Mouse (Mus musculus): ENCODE data around the gene Sh3bgrl2.

Gene Sh3bgrl2

DNA sequence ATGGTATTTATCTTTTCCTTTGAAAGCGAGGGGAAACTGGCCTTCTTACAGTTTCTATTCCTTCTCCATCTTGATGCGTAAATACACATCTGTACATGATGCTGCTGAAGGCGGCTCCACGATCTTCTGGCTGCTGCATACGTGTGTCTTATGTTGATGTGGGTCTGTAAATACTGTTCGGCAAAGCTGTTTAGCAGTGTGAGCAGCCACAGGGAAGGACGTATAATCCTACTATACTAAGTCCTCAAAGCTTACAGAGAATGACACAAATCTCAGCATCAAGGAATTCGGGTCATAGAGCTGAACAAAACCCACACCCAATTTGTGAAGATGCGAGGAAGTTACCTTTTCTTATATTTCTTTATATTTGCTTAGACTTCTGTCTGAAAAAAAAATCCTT, 39.0 kb downstream of the Sh3bgrl2 start:
- in situ Hi-C loops (cut with MboI; ENCODE audit: low sequenced_read_pairs), result no loop called here

DNA sequence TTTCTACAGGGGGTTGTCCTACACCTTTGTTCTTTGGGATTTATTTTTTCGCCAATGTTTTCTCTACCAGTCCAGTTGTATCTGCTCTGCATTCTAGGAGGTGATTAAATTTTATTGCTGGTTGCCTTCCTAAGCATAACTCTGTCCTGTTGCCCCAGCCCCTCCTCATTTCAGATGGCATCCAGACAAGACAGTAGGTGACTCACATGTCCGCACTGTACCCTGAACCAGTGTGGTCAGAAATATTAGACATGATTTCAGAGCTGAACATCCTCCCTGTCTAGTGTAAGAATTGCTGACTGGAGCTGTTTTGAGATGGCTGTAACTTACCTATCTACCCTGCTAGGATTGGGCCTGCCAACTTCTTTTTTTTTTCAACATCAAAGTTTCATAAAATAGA, 40.9 kb downstream of the Sh3bgrl2 start:
- in situ Hi-C loops (cut with MboI; ENCODE audit: low sequenced_read_pairs), result no loop called here

DNA sequence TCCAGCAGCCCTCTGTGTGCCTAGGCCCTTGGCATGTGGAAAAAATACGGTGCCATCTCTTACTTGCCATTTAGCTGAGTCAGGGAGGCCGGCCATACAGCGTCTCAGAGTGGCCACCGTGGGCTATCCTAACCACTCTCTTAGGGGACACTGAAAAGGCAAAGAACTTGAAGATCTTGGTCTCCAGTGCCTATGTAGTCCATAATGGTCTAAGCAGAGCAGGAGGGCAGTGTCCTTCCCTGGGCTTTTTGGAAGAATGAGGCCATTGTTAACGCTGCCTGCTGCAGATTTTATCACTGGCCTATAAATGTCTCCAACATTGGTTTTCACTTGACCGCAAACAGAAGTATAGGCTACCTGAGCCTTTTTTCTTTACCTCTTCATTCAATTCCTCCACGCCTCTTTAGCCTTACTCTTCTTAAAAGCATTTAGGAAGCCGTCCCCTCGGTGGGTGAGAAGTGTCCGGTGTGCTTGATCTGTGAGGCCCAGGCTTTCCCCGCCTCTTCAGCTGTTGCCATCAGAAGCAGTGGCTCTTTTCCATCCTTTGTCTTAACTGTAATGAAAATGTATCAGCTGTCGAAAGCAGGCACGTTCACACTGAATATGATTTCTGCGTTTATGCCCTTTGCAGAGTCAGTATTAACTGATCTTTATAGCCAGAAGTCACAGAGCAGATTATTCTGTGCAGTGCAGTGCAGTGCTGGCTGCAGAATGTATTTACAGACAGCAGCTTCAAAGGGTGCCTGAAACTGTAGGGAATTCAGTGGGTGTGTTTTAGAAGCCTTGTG, 41.7 kb downstream of the Sh3bgrl2 start:
- in situ Hi-C loops (cut with MboI; ENCODE audit: low sequenced_read_pairs), result no loop called here

DNA sequence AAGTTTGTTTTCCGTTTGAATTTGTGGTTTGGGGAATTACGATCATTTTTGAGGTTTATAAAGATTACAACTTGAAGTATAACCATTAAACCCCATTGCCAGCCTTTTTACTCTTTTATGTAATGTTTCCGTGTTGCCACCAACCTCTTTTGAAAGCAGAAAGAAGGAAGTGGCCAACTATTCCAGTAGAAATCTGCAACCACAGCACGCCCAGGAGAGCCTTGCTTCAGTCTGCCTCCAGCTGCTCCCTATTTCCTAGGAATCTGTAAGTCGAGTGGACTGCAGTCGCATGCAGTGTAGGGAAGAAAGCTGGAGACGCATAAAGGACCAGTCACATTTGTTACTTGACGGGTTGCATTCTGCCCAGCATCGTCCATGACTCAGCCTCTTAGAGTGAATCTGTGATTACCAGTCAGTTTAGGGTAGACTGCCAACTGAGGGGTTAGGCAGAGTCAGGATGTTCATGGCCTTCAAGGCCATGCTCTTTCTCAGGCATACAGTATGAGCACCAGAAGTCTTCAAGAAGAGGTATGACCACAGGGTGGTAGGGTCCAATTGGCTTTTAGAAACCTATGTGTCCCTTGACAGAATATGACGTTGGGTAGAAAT, 43.8 kb downstream of the Sh3bgrl2 start:
- in situ Hi-C loops (cut with MboI; ENCODE audit: low sequenced_read_pairs), result no loop called here

DNA sequence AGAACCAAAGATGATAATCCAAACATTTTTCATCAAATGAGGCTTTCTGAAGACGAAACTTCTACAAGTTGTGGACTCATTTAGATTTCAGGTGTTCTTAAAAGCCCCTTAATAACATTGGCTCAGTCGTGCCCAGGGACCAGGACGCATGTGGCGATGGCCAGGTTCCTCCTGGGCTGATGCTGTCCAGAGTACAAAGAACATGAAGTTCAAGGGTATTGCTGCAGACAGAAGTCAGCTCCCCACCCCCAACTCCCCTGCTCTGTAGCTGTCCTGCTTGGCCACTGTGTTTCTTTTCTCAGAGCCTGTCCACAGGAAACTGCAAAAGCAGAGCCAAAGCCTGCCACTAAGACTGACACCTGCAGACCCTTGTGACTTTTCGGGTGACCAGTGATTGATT, 45.7 kb downstream of the Sh3bgrl2 start:
- in situ Hi-C loops (cut with MboI; ENCODE audit: low sequenced_read_pairs), result no loop called here

DNA sequence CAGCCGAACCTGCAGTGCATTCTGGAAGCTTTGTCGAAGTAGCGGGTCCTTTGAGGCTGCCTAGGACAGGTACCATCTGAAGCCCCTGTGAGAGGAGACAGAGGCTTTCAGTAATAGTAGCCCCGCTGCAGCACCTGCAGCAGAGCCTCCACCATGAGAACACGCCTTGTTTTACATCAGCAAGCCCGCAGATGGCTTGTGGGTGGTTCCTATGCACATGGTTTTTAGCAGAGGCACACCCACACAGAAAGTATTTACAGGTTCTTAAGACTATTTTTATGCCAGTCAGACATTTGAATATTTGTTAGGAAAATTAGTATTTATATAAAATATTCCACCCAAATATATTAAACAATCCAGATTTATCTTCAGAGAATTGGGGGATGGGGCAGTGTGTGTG, 48.0 kb downstream of the Sh3bgrl2 start:
- in situ Hi-C loops (cut with MboI; ENCODE audit: low sequenced_read_pairs), result no loop called here

DNA sequence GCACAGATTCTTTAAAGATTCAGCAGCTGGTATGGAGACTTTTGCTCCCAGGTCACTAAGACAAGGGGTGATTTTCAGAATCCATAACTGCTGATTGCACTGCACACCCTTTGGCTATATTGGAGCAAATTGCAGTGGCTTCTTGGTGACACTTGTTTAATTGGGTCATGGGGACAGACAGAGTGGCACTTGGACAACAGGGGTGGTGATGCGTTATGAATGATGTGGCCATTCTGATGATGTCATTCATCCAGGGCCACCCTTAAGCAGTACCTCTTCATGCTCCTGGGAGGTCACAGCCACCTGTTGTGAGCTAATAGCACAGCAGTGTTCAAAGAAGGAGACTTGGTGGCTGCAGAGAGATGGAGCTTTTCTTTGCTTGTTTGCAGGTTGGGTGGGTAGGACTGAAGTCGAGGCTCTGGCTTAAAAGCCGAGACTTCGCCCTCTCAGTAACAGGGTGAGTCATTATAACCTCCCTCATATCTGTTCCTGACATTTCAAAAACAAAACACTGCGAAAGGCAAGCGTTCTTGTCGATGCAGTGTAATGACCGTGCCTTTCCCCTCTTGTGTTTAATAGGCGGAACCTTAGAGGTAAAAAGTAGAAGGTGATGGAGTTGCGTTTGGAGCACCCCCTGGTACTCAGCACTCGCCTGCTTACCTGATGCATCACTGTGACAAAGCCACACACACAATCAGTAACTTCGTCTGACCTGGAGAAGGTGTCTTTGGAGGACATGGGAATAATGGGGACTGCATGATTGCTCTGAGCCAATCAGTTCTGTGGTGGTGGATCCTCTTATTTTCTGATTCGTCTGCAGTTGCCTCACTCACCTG, 48.7 kb downstream of the Sh3bgrl2 start:
- in situ Hi-C loops (cut with MboI; ENCODE audit: low sequenced_read_pairs), result no loop called here

DNA sequence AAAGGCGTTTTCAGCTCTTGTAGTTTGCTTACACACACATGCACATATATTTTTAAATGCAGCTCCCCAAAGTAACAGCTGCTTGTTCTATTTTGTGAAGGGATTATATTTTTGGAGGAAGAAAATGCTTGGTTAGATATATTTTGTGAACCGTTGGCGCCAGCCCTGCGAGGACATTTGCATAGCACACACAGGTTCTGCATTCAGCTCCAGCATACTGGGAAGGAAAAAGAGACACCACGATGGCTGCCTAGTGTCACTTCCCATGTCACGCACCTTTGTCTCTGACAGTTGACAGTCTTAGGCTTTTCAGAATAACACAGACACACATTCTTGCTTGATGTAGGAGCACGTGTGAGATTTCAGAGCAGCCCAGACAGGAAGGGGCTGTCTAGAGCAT, 49.9 kb downstream of the Sh3bgrl2 start:
- in situ Hi-C loops (cut with MboI; ENCODE audit: low sequenced_read_pairs), result no loop called here

DNA sequence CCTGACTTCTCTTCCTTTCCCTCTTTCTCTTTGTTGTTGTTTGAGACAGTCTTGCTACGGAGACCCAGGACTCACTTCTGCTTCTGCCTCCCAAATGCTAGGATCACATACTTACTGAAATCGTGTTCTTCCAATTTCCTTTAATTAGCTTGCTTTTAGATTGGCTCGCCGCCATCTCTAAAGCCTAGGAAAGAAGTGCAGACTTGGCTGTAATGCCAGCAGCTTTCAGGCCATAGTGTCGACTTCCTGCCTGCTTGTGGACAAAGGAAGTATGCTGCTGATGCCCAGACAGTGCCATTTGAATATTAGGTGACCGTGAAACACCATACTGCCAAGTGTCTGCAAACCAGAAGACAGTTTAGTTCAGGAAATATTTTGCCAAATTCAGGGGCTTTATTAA, 51.4 kb downstream of the Sh3bgrl2 start:
- in situ Hi-C loops (cut with MboI; ENCODE audit: low sequenced_read_pairs), result no loop called here

DNA sequence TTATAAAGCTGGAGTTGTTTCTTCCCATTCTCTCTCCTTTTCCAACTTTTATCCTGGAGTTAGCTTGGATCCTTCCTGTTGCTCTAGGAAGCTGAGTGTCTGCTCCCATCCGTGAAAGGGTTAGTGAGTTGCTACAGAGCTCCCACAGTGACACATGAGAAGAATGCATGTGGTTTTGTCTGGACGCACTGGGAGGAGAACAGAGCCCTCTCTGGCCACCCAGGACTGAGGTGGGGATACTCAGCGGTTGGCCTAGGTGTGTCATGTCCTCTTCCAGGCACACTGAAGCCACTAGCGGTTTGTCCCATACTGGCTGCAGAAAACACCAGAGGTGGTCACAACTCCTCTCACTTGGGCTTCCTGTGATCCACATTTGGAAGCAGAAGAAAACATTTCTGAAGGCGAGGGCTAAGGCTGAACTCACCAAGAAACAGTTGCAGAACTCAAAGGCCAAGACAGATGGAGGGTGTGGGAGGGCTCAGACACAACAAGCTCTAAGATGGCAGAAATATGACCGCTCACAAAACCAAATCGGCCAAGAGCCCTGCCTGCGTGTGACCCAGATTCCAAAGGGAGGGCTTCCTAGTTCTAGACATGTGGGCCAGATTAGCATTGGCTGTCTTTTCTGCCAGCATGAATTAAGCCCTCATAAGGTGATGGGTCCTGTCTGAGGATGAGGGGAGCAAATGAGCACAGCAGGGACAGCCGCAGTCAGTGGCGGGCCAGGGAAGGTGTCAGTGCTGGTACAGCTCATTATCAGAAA, 52.3 kb downstream of the Sh3bgrl2 start:
- in situ Hi-C loops (cut with MboI; ENCODE audit: low sequenced_read_pairs), result loop anchor here (25.0 kb wide), 1 partner anchor 213 kb away; no protein-coding TSS in a partner anchor

DNA sequence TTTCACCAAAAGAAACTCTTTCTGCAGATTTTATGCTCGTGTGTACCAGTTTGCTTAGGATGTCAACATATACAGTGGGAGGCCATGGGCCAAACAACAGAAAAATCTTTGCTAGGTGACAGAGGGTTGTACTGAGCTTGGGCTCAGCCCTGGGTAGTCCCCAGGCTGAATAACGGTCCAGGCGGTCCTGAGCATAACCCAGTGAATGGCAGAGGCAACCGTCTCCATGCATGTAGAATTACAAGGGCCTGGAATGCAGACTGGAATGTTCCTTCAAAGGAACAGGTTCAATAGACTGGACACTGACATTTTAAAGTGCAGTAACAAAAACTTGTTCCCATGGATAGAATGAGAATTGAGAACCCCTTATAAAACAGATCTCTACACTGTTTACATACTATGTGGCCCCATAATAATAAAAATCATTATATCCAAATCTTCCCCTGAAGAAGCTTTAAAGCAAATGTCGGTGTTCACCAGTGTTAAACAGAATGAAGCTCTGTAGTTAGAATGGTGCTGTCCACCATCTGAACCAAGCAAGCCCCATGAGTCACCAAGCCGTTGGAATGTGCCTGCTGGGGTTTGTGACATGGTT, 54.1 kb downstream of the Sh3bgrl2 start:
- in situ Hi-C loops (cut with MboI; ENCODE audit: low sequenced_read_pairs), result loop anchor here (25.0 kb wide), 1 partner anchor 215 kb away; no protein-coding TSS in a partner anchor

DNA sequence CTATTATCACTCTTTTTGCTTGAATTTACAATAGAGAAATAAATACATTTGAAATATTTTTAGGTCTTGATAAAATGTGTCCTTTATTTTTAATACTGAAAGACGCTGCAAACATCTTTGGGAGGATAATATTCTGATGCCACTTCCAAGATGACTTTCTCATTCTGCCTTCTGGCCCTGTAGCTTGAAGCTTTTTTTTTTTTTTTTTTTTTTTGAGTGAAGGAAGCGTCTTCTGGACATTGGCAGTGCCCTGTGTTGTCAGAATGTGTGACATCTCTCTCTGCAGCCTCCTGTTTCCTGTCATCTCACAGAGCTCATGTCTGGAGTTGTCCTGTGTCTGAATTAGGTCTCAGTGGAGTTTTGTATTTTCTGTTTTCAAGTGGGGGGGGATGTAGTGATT, 55.0 kb downstream of the Sh3bgrl2 start:
- in situ Hi-C loops (cut with MboI; ENCODE audit: low sequenced_read_pairs), result loop anchor here (25.0 kb wide), 1 partner anchor 216 kb away; no protein-coding TSS in a partner anchor

DNA sequence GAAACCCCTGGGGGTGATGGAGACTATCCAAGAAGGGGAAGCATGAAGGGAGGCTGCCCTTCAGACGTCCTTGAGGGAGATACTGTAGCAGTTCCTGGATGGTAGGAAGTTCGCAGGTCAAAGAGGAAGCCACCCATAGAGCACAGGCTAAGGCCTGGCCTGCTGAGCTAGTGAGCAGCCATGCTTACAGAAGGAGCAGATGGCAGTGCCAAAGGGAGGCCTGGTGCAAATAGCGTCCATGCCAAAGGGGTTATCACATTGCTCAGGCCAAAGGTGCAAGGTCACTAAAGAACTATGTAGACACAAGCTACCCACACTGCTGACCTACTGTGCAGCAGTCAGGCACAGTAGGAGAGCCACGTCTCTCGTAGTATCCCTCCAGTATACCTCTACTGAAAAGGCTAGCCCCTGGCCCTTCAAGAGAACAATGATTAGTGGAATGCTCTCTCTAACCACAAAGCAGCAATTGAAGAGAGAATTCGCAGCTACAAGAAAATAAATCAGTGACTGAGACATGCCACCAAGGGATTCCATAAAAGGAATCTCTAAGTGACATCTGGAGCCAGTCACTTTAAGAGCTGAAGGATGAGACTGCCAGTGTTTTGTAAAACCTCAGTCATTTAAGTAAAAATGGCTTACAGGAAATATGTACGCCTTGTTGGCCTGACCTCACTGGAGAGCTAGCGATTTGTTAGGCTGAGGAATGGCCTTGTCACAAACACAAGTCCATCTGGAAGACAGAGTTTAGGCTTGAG, 57.9 kb downstream of the Sh3bgrl2 start:
- in situ Hi-C loops (cut with MboI; ENCODE audit: low sequenced_read_pairs), result loop anchor here (25.0 kb wide), 1 partner anchor 219 kb away; no protein-coding TSS in a partner anchor

DNA sequence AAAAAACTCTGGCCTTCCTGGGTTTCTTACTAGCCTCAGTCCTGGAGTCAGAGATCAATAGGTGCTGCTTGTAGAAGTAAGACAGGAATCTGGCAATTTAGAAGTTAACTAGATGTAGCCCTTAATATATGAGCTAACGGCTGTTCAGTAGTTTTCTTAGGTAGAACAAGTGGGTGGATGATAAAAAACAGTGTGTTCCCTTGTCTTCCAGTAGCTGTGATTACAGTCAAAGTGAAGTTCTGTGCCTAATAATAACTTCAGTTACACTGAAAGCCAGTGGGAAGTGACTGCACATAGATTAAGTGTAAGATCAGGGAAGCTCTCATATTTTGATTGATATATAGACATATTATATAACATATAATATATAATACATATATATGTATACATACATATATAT, 60.0 kb downstream of the Sh3bgrl2 start:
- in situ Hi-C loops (cut with MboI; ENCODE audit: low sequenced_read_pairs), result loop anchor here (25.0 kb wide), 1 partner anchor 221 kb away; no protein-coding TSS in a partner anchor

DNA sequence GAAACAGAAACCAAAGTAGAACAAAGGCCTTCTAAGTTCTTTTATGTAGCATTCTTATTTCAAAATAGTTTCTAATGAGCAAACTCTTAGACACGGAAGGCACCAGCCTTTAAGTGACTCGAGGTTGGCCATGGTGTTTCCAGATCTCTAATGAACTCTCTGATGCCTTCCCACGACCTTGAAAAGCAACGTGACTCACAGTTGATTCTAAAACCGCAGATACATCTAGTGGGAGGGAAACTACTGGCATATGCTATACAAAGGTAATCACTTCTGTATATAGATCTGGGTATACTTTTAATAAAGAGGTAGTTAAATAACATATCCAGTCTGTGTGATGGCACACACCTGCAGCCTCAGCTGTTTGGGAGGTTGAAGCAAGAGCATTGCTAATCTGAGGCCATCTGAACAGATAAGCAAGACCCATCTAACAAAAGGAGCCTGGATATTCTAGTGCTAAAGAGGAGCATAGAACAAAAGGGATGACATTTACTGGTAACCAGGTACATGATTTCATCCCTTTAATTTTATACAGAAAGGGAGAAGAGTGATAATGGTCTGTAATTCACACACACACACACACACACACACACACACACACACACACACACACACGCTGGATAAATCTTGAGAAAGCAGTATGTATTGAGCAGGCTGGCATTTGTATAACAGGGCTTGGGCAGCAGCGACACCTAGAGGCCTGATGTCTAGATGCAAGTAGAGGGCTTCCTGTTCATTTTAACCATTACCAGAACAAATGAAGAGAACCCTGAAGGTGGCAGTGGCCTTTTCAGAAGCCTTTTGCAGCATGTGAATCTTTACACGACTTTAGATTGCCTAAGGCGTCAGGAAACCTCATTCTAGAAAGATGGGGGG, 61.5 kb downstream of the Sh3bgrl2 start:
- in situ Hi-C loops (cut with MboI; ENCODE audit: low sequenced_read_pairs), result loop anchor here (25.0 kb wide), 1 partner anchor 222 kb away; no protein-coding TSS in a partner anchor

DNA sequence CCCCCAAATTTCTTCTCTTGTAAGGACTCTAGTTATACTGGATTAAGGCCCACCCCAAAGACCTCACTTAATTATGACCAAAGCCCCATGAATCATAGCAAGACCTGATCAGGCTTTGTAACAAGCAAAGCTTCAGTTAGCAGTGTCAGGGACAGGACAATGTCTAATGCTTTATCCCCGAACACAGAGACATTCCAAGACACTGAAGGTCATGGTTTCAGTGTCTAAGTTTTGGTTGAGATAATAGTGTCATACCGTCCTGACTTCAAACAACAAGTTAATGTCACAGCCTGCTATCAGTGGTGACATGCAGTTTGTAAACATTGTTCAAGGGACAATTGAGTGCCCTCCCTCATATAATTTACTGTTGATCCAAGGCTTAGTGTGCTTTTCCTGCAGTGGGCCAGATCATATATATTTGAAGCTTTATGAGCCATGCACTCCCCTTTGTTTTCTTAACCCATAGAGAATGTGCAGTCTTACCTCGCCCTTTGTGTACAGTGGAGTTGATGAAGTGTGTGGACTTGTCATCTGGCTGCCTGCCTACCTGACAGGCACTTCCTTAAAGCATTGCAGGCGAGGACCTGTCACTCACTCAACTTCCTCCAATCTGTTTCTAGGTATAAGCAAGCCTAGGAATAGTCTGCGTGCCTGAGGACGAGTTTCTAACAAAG, 67.9 kb downstream of the Sh3bgrl2 start:
- in situ Hi-C loops (cut with MboI; ENCODE audit: low sequenced_read_pairs), result loop anchor here (25.0 kb wide), 1 partner anchor 229 kb away; no protein-coding TSS in a partner anchor

DNA sequence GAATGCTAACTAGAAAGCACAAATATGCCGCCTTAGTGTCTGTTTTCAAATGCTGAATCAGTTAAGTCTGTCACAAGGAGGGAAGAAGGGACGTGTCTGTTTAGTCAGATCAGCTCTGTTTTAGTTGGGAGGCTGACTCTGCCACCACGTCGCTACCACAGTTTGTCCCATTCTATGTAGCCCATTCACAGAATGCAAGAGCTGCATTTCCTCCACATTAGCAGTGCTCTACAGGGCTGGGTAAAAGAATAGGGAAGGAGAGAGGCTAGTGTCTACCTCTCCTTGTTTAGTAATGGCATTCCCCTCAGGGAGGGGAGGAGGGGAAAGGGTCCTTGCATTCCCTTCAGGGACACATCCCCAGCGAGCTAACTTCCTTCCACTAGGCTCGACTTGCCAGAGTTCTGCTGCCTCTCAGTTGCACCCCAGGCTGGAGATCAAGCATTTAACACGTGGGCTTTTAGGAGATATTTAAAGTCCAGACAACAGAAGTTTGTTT, 68.5 kb downstream of the Sh3bgrl2 start:
- in situ Hi-C loops (cut with MboI; ENCODE audit: low sequenced_read_pairs), result loop anchor here (25.0 kb wide), 1 partner anchor 229 kb away; no protein-coding TSS in a partner anchor

DNA sequence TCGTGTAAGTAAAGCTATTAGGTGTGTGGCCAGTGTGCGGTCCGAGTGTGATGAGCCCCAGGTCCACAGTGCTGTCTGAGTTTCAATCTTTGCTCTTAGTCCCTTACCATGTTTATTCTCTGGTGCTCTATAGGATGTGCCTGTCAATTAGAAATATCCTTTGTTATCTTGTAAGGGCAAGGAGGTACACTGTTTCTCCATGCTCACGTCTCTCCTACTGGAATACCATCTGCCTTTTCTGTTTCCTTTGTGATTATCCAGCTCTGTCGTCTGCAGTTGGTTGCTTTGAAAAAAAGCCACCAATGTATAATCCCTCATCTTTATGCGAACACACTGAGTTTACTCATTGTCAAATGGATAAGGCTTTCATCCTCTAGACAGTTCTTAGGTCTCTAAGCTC, 75.3 kb downstream of the Sh3bgrl2 start:
- in situ Hi-C loops (cut with MboI; ENCODE audit: low sequenced_read_pairs), result loop anchor here (25.0 kb wide), 1 partner anchor 236 kb away; no protein-coding TSS in a partner anchor

All from CH12F3 (cell line).